Mouse (Mus musculus): ENCODE data around the gene F11r. TPM values are rescaled to one million over a fixed set of nuclear protein-coding genes. Genes with fewer than 3 reads are reported as not detected.
A peak's percentile ranks its signal among the peaks of the same experiment; 100 is the strongest.

The F11r gene
- polyA plus RNA-seq, 1 experiment, result 94.2 TPM

- peaks cover 41% of the 10 kb centered on the region for H3K4me1 ChIP-seq
- peak overlapping the region; percentile 98 for H3K4me3 ChIP-seq (replicated peaks)
- TF ChIP-seq GATA1 (IDR thresholded peaks at IDR 0.05; ENCODE audit: borderline replicate concordance, low read length) (no peak), FLI1 (IDR thresholded peaks at IDR 0.05; ENCODE audit: low read length) (no peak; the same call in 1 of the 2 replicates)
- no peaks in the 10 kb centered on the region for H3K36me3 ChIP-seq (replicated peaks; ENCODE audit: low read length)
- no peaks in the 10 kb centered on the region for H3K9me3 ChIP-seq
- peaks cover 3% of the 10 kb centered on the region for H3K27me3 ChIP-seq (replicated peaks)
These were observed 66.4 kb downstream of the F11r start for GRCm38 (mm10) chr1:171503592-171504291.

- Histone ChIP-seq H3K9me3 (peaks cover 3% of the 10 kb centered on the region; the same call in 1 of the 2 replicates), H3K36me3 (replicated peaks; ENCODE audit: low read length) (no peaks in the 10 kb centered on the region), H3K27me3 (replicated peaks) (peaks cover 3% of the 10 kb centered on the region), H3K4me3 (replicated peaks) (peak overlapping the region; percentile 72), H3K4me1 (peaks cover 39% of the 10 kb centered on the region)
- no peak for TF ChIP-seq FLI1 (IDR thresholded peaks at IDR 0.05; ENCODE audit: low read length)
- no peak for TF ChIP-seq GATA1 (IDR thresholded peaks at IDR 0.05; ENCODE audit: borderline replicate concordance, low read length)
These were observed 67.3 kb downstream of the F11r start for GRCm38 (mm10) chr1:171504586-171504985.

- peaks cover 6% of the 10 kb centered on the region; the same call in 1 of the 2 replicates for H3K9me3 ChIP-seq
- peaks cover 13% of the 10 kb centered on the region for H3K27me3 ChIP-seq (replicated peaks)
- TF ChIP-seq GATA1 (IDR thresholded peaks at IDR 0.05; ENCODE audit: borderline replicate concordance, low read length) (no peak), FLI1 (IDR thresholded peaks at IDR 0.05; ENCODE audit: low read length) (no peak)
- H3K36me3 ChIP-seq (replicated peaks; ENCODE audit: low read length), result no peaks in the 10 kb centered on the region
- H3K4me1 ChIP-seq, result peaks cover 8% of the 10 kb centered on the region; the same call in 1 of the 2 replicates
- no peak overlapping the region for H3K4me3 ChIP-seq (replicated peaks)
These were observed 75.9 kb downstream of the F11r start for GRCm38 (mm10) chr1:171513234-171513633.

GRCm38 (mm10) chr1:171513760-171514159, 76.4 kb downstream of the F11r start:
- Histone ChIP-seq H3K4me3 (replicated peaks) (peak overlapping the region; percentile 23), H3K36me3 (replicated peaks; ENCODE audit: low read length) (no peaks in the 10 kb centered on the region), H3K27me3 (replicated peaks) (peaks cover 15% of the 10 kb centered on the region), H3K9me3 (peaks cover 8% of the 10 kb centered on the region; the same call in 1 of the 2 replicates), H3K4me1 (peaks cover 8% of the 10 kb centered on the region; the same call in 1 of the 2 replicates)
- no peak for TF ChIP-seq GATA1 (IDR thresholded peaks at IDR 0.05; ENCODE audit: borderline replicate concordance, low read length)
- TF ChIP-seq FLI1 (IDR thresholded peaks at IDR 0.05; ENCODE audit: low read length), result no peak

Other genes with a start within 250 kb of the F11r start
- gene Pcp4l1, start 241.3 kb upstream of the F11r start, polyA plus RNA-seq (2012; ENCODE audit: insufficient read depth, low replicate concordance), result 28.3 and 28.5 TPM in 2 replicates
- not detected in 2 replicates for gene Nr1i3, start 223.6 kb upstream of the F11r start, polyA plus RNA-seq (2012; ENCODE audit: insufficient read depth, low replicate concordance)
- 22.7 and 24.1 TPM in 2 replicates for gene Tomm40l, start 215.0 kb upstream of the F11r start, polyA plus RNA-seq (2012; ENCODE audit: insufficient read depth, low replicate concordance)
- gene Apoa2, start 212.5 kb upstream of the F11r start, polyA plus RNA-seq (2012; ENCODE audit: insufficient read depth, low replicate concordance), result not detected in 2 replicates
- 12.9 and 57.4 TPM in 2 replicates for gene Fcer1g, start 203.2 kb upstream of the F11r start, polyA plus RNA-seq (2012; ENCODE audit: insufficient read depth, low replicate concordance)
- gene Adamts4, start 187.1 kb upstream of the F11r start, polyA plus RNA-seq (2012; ENCODE audit: insufficient read depth, low replicate concordance), result 0.50 TPM in 1 of 2 replicates, not detected in the other
- 24.9 and 49.7 TPM in 2 replicates for gene Ndufs2, start 186.1 kb upstream of the F11r start, polyA plus RNA-seq (2012; ENCODE audit: insufficient read depth, low replicate concordance)
- 20.5 and 20.6 TPM in 2 replicates for gene B4galt3, start 167.2 kb upstream of the F11r start, polyA plus RNA-seq (2012; ENCODE audit: insufficient read depth, low replicate concordance)
- gene Ppox, start 156.3 kb upstream of the F11r start, polyA plus RNA-seq (2012; ENCODE audit: insufficient read depth, low replicate concordance), result 17.0 and 28.8 TPM in 2 replicates
- 33.2 and 67.7 TPM in 2 replicates for gene Usp21, start 149.5 kb upstream of the F11r start, polyA plus RNA-seq (2012; ENCODE audit: insufficient read depth, low replicate concordance)
- 18.6 and 97.6 TPM in 2 replicates for gene Ufc1, start 142.5 kb upstream of the F11r start, polyA plus RNA-seq (2012; ENCODE audit: insufficient read depth, low replicate concordance)
- 19.6 and 45.4 TPM in 2 replicates for gene Dedd, start 108.4 kb upstream of the F11r start, polyA plus RNA-seq (2012; ENCODE audit: insufficient read depth, low replicate concordance)
- gene Nit1, start 91.9 kb upstream of the F11r start, polyA plus RNA-seq (2012; ENCODE audit: insufficient read depth, low replicate concordance), result 3.2 and 6.1 TPM in 2 replicates
- 1.3 and 11.9 TPM in 2 replicates for gene Pfdn2, start 91.9 kb upstream of the F11r start, polyA plus RNA-seq (2012; ENCODE audit: insufficient read depth, low replicate concordance)
- gene Klhdc9, start 76.7 kb upstream of the F11r start, polyA plus RNA-seq (2012; ENCODE audit: insufficient read depth, low replicate concordance), result not detected in 2 replicates
- 0.44 TPM in 1 of 2 replicates, not detected in the other for gene Nectin4, start 67.4 kb upstream of the F11r start, polyA plus RNA-seq (2012; ENCODE audit: insufficient read depth, low replicate concordance)
- gene Arhgap30, start 48.6 kb upstream of the F11r start, polyA plus RNA-seq (2012; ENCODE audit: insufficient read depth, low replicate concordance), result 5.2 and 12.3 TPM in 2 replicates
- gene Usf1, start 26.2 kb upstream of the F11r start, polyA plus RNA-seq (2012; ENCODE audit: insufficient read depth, low replicate concordance), result 18.5 and 37.8 TPM in 2 replicates
- not detected in 2 replicates for gene Tstd1, start 18.7 kb upstream of the F11r start, polyA plus RNA-seq (2012; ENCODE audit: insufficient read depth, low replicate concordance)
- gene Alyref2, start 65.9 kb downstream of the F11r start, polyA plus RNA-seq (2012; ENCODE audit: insufficient read depth, low replicate concordance), result 4.6 and 9.8 TPM in 2 replicates
- 0.94 TPM in 1 of 2 replicates, not detected in the other for gene Itln1, start 97.8 kb downstream of the F11r start, polyA plus RNA-seq (2012; ENCODE audit: insufficient read depth, low replicate concordance)
- gene Cd244a, start 121.7 kb downstream of the F11r start, polyA plus RNA-seq (2012; ENCODE audit: insufficient read depth, low replicate concordance), result not detected in 2 replicates
- gene Ly9, start 169.9 kb downstream of the F11r start, polyA plus RNA-seq (2012; ENCODE audit: insufficient read depth, low replicate concordance), result 3.3 TPM in 1 of 2 replicates, not detected in the other
- 0.31 TPM in 1 of 2 replicates, not detected in the other for gene Slamf7, start 215.5 kb downstream of the F11r start, polyA plus RNA-seq (2012; ENCODE audit: insufficient read depth, low replicate concordance)
- 0.70 TPM in 1 of 2 replicates, not detected in the other for gene Cd48, start 244.5 kb downstream of the F11r start, polyA plus RNA-seq (2012; ENCODE audit: insufficient read depth, low replicate concordance)